Mouse (Mus musculus) heart, embryonic 16.5 days (tissue): ENCODE measurements at regions not wholly inside any gene's neighbourhood (a gene's known extent, or its start where the extent isn't known, plus 50 kb on each side); places are given as distances from the start of the nearest gene placed in this dataset.

Experiments used
- ATAC-seq: fragments of 200-750 bp; cut with Nextera tagmentation; replicated peaks from 2 replicates; pipeline ENCODE4 v1.8.0; 2017; ENCODE audit warnings: moderate number of reproducible peaks; ENCODE audit not compliant: insufficient read depth, low FRiP score; ENCODE audit errors: extremely low read depth
- H3K27ac ChIP-seq: fragments of 300-500 bp; sonication (generic); 2 replicates; pipeline ENCODE4 v1.5.1; 2014; ENCODE audit warnings: mild to moderate bottlenecking, low read length, control low read depth, moderate library complexity
- H3K27me3 ChIP-seq: fragments of 300-500 bp; sonication (generic); 2 replicates; pipeline ENCODE4 v1.6.1; 2014; ENCODE audit warnings: low read length, mixed read lengths; ENCODE audit not compliant: control insufficient read depth, insufficient read depth
- H3K36me3 ChIP-seq: fragments of 300-500 bp; sonication (generic); 2 replicates; pipeline ENCODE4 v1.6.1; 2014; ENCODE audit not compliant: control insufficient read depth, insufficient read depth
- H3K4me1 ChIP-seq: fragments of 300-500 bp; sonication (generic); 2 replicates; pipeline ENCODE4 v1.6.1; 2014; ENCODE audit warnings: low read length, mixed read lengths; ENCODE audit not compliant: control insufficient read depth, insufficient read depth
- H3K4me2 ChIP-seq: fragments of 300-500 bp; sonication (generic); 2 replicates; pipeline ENCODE4 v1.6.1; 2014; ENCODE audit warnings: low read depth, mild to moderate bottlenecking, control low read depth, low read length
- H3K4me3 ChIP-seq: fragments of 300-500 bp; sonication (generic); 2 replicates; pipeline ENCODE4 v1.5.1; 2014; ENCODE audit warnings: mild to moderate bottlenecking, control low read depth, low read length
- H3K9ac ChIP-seq: fragments of 300-500 bp; sonication (generic); 2 replicates; pipeline ENCODE4 v1.6.1; 2014; ENCODE audit warnings: low read length, control low read depth
- H3K9me3 ChIP-seq: fragments of 300-500 bp; sonication (generic); replicated peaks from 2 replicates; pipeline ENCODE4 v1.6.1; 2016; ENCODE audit warnings: low read length; ENCODE audit not compliant: control insufficient read depth
- WGBS: fragments of 180-500 bp; shearing (Covaris S2); extraction: QIAGEN DNeasy Blood & Tissue Kit; methylation state at CpG from one replicate; pipeline ENCODE4 v1.1.7; 2014; 5-methylcytosine and 5-hydroxymethylcytosine counted together

DNA sequence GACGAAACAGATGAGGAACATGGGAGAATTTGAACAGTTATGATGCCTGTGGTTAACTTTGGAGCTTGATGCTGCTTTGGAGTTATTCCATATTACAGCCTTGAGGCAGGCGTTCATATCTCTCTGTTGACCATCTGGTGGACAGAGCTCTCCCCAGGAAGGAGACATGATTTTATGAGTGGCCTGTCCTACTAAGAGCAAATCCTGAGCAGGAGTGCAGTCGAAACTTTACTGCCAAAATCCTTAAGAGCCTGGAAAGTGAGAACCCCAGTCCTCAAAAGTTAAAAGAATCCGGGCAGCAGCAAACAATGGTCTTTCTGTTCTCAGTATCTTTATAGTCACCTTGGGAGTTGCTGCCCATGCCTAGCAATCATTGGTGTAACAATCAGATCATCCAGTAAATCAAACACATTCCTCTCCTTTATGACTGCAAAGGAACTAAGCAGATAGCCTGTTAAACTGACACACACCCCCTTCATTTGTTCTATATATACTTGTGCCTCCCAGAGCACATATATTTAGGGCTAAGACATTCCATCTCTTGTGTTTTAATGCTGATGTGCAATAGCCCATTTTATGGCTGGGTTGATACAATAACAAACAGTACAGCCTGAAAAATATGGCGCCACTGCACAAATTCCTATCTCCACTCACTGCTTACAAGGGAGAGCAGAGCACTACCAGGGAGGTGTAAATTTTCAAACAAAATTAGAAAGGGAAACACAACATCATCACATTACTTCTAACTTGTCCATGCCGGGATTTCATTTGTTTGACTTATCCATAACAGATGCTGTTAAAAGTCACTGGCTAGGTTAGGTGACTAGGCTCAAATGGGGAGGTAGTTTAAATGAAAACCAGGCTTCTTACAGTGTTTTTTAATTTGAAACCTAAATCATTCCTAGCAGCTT is 312.5 kb upstream of the Gm11146 start:
- no peaks in the 10 kb centered on the region for H3K36me3 ChIP-seq
- WGBS, result 67% methylated on average over 6 of the region's 6 CpGs
- H3K4me1 ChIP-seq, result no peaks in the 10 kb centered on the region
- H3K27me3 ChIP-seq, result no peaks in the 10 kb centered on the region
- ATAC-seq, result no peak
- H3K9me3 ChIP-seq, result no peaks in the 10 kb centered on the region
- no peak overlapping the region for H3K4me2 ChIP-seq
- no peak overlapping the region for H3K27ac ChIP-seq
- H3K4me3 ChIP-seq, result no peak overlapping the region
- no peak overlapping the region for H3K9ac ChIP-seq

GRCm38 (mm10) chr16:77894247-77894646 is 292.4 kb upstream of the Gm11146 start:
- Histone ChIP-seq H3K27ac (no peak overlapping the region), H3K9me3 (no peaks in the 10 kb centered on the region)
- 45% methylated on average over 2 of the region's 2 CpGs for WGBS

GRCm38 (mm10) chr16:77893690-77894089 is 291.8 kb upstream of the Gm11146 start:
- Histone ChIP-seq H3K9ac (no peak overlapping the region), H3K9me3 (no peaks in the 10 kb centered on the region), H3K4me1 (no peaks in the 10 kb centered on the region), H3K4me3 (no peak overlapping the region), H3K27ac (no peak overlapping the region), H3K36me3 (no peaks in the 10 kb centered on the region), H3K27me3 (no peaks in the 10 kb centered on the region), H3K4me2 (no peak overlapping the region)
- ATAC-seq, result no peak
- 69% methylated on average over 2 of the region's 2 CpGs for WGBS

More at GRCm38 (mm10) chr16:77894247-77894646, 292.4 kb upstream of the Gm11146 start:
- no peak overlapping the region for H3K4me2 ChIP-seq
- H3K36me3 ChIP-seq, result no peaks in the 10 kb centered on the region
- H3K4me1 ChIP-seq, result no peaks in the 10 kb centered on the region
- H3K27me3 ChIP-seq, result no peaks in the 10 kb centered on the region
- no peak overlapping the region for H3K9ac ChIP-seq
- ATAC-seq, result no peak
- no peak overlapping the region for H3K4me3 ChIP-seq

GRCm38 (mm10) chr16:77892731-77893130 is 290.8 kb upstream of the Gm11146 start:
- H3K4me2 ChIP-seq, result no peak overlapping the region
- no peaks in the 10 kb centered on the region for H3K4me1 ChIP-seq
- no peak overlapping the region for H3K9ac ChIP-seq
- H3K36me3 ChIP-seq, result no peaks in the 10 kb centered on the region
- no peaks in the 10 kb centered on the region for H3K9me3 ChIP-seq
- no peak overlapping the region for H3K4me3 ChIP-seq
- 80% methylated on average over 2 of the region's 2 CpGs for WGBS
- no peaks in the 10 kb centered on the region for H3K27me3 ChIP-seq
- no peak overlapping the region for H3K27ac ChIP-seq
- no peak for ATAC-seq

DNA sequence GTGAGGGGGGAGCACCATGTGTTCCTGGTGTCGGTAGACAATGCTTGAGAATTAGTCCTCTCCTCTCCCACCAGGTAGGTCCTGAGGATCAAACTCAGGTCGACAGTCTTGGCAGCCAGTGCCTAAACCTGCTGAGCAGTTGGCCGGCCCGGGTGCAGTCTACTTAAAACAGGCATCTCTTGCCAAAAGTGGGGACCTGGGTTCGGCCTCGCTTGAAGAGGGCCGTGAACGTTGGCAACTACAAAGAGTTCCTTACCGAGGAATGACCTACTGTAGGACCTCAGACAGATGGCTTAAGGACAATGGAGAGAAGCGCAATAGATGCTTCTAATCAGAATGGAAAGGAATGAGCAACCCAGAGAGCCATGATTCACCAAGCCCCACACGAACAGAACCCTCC is 287.5 kb upstream of the Gm11146 start:
- Histone ChIP-seq H3K9ac (no peak overlapping the region), H3K27ac (no peak overlapping the region), H3K4me2 (no peak overlapping the region), H3K9me3 (no peaks in the 10 kb centered on the region), H3K4me3 (no peak overlapping the region), H3K36me3 (no peaks in the 10 kb centered on the region), H3K27me3 (no peaks in the 10 kb centered on the region), H3K4me1 (no peaks in the 10 kb centered on the region)
- ATAC-seq, result no peak
- WGBS, result 85% methylated on average over 11 of the region's 11 CpGs

GRCm38 (mm10) chr16:77885060-77885679 is 283.3 kb upstream of the Gm11146 start:
- WGBS, result 75% methylated on average over 15 of the region's 15 CpGs
- ATAC-seq, result no peak

DNA sequence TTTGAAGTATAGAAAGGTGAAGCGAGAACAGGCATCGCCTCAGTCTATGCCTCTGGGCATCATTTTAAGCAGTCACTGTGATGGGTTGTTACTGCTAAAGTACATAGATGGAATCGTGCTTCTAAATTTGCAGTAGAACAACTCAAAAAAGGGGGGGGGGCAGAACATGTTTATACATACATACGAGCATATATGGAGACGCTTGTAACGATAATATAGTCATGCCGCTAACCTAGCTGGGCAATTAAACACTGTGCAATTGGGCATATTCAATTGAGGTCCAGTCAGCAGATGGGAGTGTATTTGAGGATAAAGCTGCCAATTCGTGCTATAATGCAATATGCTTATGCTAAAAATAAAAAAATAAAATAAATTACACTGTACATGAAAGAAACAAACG is 282.6 kb upstream of the Gm11146 start:
- no peaks in the 10 kb centered on the region for H3K9me3 ChIP-seq
- no peak for ATAC-seq
- no peaks in the 10 kb centered on the region for H3K4me1 ChIP-seq
- no peak overlapping the region for H3K4me2 ChIP-seq
- no peaks in the 10 kb centered on the region for H3K27me3 ChIP-seq
- H3K4me3 ChIP-seq, result no peak overlapping the region
- H3K27ac ChIP-seq, result no peak overlapping the region
- WGBS, result 90% methylated on average over 9 of the region's 9 CpGs
- no peaks in the 10 kb centered on the region for H3K36me3 ChIP-seq
- H3K9ac ChIP-seq, result no peak overlapping the region

More at GRCm38 (mm10) chr16:77885060-77885679, 283.3 kb upstream of the Gm11146 start:
- H3K27ac ChIP-seq, result no peak overlapping the region
- no peak overlapping the region for H3K4me2 ChIP-seq
- H3K27me3 ChIP-seq, result no peaks in the 10 kb centered on the region
- no peaks in the 10 kb centered on the region for H3K9me3 ChIP-seq
- no peaks in the 10 kb centered on the region for H3K36me3 ChIP-seq
- no peaks in the 10 kb centered on the region for H3K4me1 ChIP-seq
- no peak overlapping the region for H3K9ac ChIP-seq
- H3K4me3 ChIP-seq, result no peak overlapping the region

GRCm38 (mm10) chr16:77877006-77877405 is 275.1 kb upstream of the Gm11146 start:
- H3K4me2 ChIP-seq, result no peak overlapping the region
- H3K9ac ChIP-seq, result no peak overlapping the region
- WGBS, result 77% methylated on average over 1 of the region's 1 CpGs
- no peak overlapping the region for H3K4me3 ChIP-seq
- no peaks in the 10 kb centered on the region for H3K36me3 ChIP-seq
- H3K27me3 ChIP-seq, result no peaks in the 10 kb centered on the region
- no peaks in the 10 kb centered on the region for H3K4me1 ChIP-seq
- no peak overlapping the region for H3K27ac ChIP-seq
- no peak for ATAC-seq
- H3K9me3 ChIP-seq, result no peaks in the 10 kb centered on the region

- ATAC-seq, result no peak
- Histone ChIP-seq H3K9ac (no peak overlapping the region), H3K4me3 (no peak overlapping the region), H3K9me3 (no peaks in the 10 kb centered on the region), H3K27me3 (no peaks in the 10 kb centered on the region), H3K27ac (no peak overlapping the region), H3K36me3 (no peaks in the 10 kb centered on the region), H3K4me2 (no peak overlapping the region), H3K4me1 (no peaks in the 10 kb centered on the region)
- WGBS, result 72% methylated on average over 5 of the region's 5 CpGs
Observed at GRCm38 (mm10) chr16:77863246-77863645, 261.4 kb upstream of the Gm11146 start.
